Mouse (Mus musculus): ENCODE data around the gene Gm42791. TPM values are rescaled to one million over a fixed set of nuclear protein-coding genes. Genes with fewer than 3 reads are reported as not detected.

The Gm42791 gene
- polyA plus RNA-seq, 1 experiment from 2014 or later = 1.0 TPM

GRCm38 (mm10) chr5:148965089-148965591, 29.8 kb downstream of the Gm42791 start:
- Histone ChIP-seq H3K36me3 (ENCODE audit: control insufficient read depth, insufficient read depth, low read length) (no peaks in the 10 kb centered on the region), H3K4me3 (ENCODE audit: low read length) (no peak overlapping the region), H3K9me3 (ENCODE audit: control insufficient read depth, low read length) (no peaks in the 10 kb centered on the region), H3K9ac (ENCODE audit: low read depth, low read length) (0 out of 2 replicates have a peak overlapping the region, but pooled peaks have one; percentile 9), H3K27ac (ENCODE audit: low read length) (peak overlapping the region; percentile 70), H3K4me1 (ENCODE audit: control insufficient read depth, insufficient read depth, low read length) (peaks cover 25% of the 10 kb centered on the region), H3K4me2 (ENCODE audit: low read depth, low read length) (no peak overlapping the region), H3K27me3 (replicated peaks; ENCODE audit: control insufficient read depth, insufficient read depth, low read length) (no peaks in the 10 kb centered on the region)
- WGBS = 56% methylated on average over 15 of the region's 15 CpGs
- no peak for ATAC-seq

DNA sequence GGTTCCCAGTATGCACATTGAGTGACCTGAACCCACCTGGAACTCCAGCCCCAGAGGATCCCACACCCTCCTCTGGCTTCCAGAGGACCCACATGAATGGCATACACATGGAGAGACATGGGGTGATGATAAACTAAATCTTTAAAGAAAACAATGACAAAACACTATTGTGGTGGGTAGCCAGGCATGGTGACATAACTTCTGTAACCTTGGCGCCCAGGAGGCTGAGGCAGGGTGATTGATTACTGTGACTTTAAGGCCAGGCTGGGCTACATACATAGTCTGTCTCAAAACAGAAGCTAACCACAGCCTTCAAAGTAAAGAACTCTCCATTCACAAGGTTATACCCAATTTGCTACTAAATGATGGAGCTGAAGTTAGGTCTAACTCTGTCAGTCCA, 30.7 kb downstream of the Gm42791 start:
- Histone ChIP-seq H3K9me3 (ENCODE audit: control insufficient read depth, low read length) (no peaks in the 10 kb centered on the region), H3K27ac (ENCODE audit: low read length) (no peak overlapping the region), H3K27me3 (replicated peaks; ENCODE audit: control insufficient read depth, insufficient read depth, low read length) (no peaks in the 10 kb centered on the region), H3K36me3 (ENCODE audit: control insufficient read depth, insufficient read depth, low read length) (no peaks in the 10 kb centered on the region), H3K4me3 (ENCODE audit: low read length) (no peak overlapping the region), H3K9ac (ENCODE audit: low read depth, low read length) (no peak overlapping the region), H3K4me2 (ENCODE audit: low read depth, low read length) (no peak overlapping the region), H3K4me1 (ENCODE audit: control insufficient read depth, insufficient read depth, low read length) (peaks cover 29% of the 10 kb centered on the region)
- WGBS = 87% methylated on average over 1 of the region's 1 CpGs
- ATAC-seq = no peak

DNA sequence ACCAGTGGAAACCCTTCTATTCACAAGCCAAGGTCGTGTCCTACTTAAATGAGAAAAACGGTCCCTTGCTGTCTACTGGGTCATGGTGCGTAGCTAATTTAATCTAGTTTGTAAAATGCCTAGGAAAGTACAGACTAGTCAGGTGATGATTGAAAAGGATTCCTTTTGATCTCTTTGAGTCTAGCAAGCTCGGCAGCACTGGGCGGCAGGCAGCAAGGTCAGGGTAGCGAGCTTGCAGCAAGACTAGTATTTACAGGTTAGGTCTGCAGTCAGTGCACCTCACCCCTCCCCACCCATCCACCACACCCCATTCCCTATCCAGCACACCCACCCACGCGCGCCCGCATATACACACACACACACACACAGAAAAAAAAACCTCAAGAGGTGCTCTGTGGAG, 34.7 kb downstream of the Gm42791 start:
- H3K9me3 ChIP-seq (ENCODE audit: control insufficient read depth, low read length) = no peaks in the 10 kb centered on the region
- peaks cover 12% of the 10 kb centered on the region for H3K4me1 ChIP-seq (ENCODE audit: control insufficient read depth, insufficient read depth, low read length)
- H3K27me3 ChIP-seq (replicated peaks; ENCODE audit: control insufficient read depth, insufficient read depth, low read length) = no peaks in the 10 kb centered on the region
- H3K27ac ChIP-seq (ENCODE audit: low read length) = peak overlapping the region; percentile 82
- no peak for ATAC-seq
- 59% methylated on average over 10 of the region's 10 CpGs for WGBS
- H3K9ac ChIP-seq (ENCODE audit: low read depth, low read length) = peak overlapping the region; percentile 68
- H3K4me2 ChIP-seq (ENCODE audit: low read depth, low read length) = peak overlapping the region; percentile 98
- no peaks in the 10 kb centered on the region for H3K36me3 ChIP-seq (ENCODE audit: control insufficient read depth, insufficient read depth, low read length)
- H3K4me3 ChIP-seq (ENCODE audit: low read length) = peak overlapping the region; percentile 51

- peak overlapping the region; percentile 98 for H3K4me2 ChIP-seq (ENCODE audit: low read depth, low read length)
- H3K27ac ChIP-seq (ENCODE audit: low read length) = peak overlapping the region; percentile 82
- no peaks in the 10 kb centered on the region for H3K27me3 ChIP-seq (replicated peaks; ENCODE audit: control insufficient read depth, insufficient read depth, low read length)
- H3K4me1 ChIP-seq (ENCODE audit: control insufficient read depth, insufficient read depth, low read length) = peaks cover 13% of the 10 kb centered on the region
- peak overlapping the region; percentile 51 for H3K4me3 ChIP-seq (ENCODE audit: low read length)
- peak; percentile 94 for ATAC-seq
- H3K9ac ChIP-seq (ENCODE audit: low read depth, low read length) = peak overlapping the region; percentile 68
- no peaks in the 10 kb centered on the region for H3K9me3 ChIP-seq (ENCODE audit: control insufficient read depth, low read length)
- no peaks in the 10 kb centered on the region for H3K36me3 ChIP-seq (ENCODE audit: control insufficient read depth, insufficient read depth, low read length)
- under 1% methylated on average over 39 of the region's 39 CpGs for WGBS
These were observed 35.6 kb downstream of the Gm42791 start for GRCm38 (mm10) chr5:148959068-148959990.

GRCm38 (mm10) chr5:148958355-148958754, 36.6 kb downstream of the Gm42791 start:
- Histone ChIP-seq H3K4me1 (ENCODE audit: control insufficient read depth, insufficient read depth, low read length) (peaks cover 13% of the 10 kb centered on the region), H3K27me3 (replicated peaks; ENCODE audit: control insufficient read depth, insufficient read depth, low read length) (no peaks in the 10 kb centered on the region), H3K4me3 (ENCODE audit: low read length) (no peak overlapping the region), H3K9ac (ENCODE audit: low read depth, low read length) (no peak overlapping the region), H3K36me3 (ENCODE audit: control insufficient read depth, insufficient read depth, low read length) (no peaks in the 10 kb centered on the region), H3K4me2 (ENCODE audit: low read depth, low read length) (no peak overlapping the region; the same call in 1 of the 2 replicates), H3K27ac (ENCODE audit: low read length) (no peak overlapping the region), H3K9me3 (ENCODE audit: control insufficient read depth, low read length) (no peaks in the 10 kb centered on the region)
- 45% methylated on average over 9 of the region's 9 CpGs for WGBS
- ATAC-seq = no peak

GRCm38 (mm10) chr5:148956898-148957535, 37.9 kb downstream of the Gm42791 start:
- Histone ChIP-seq H3K4me2 (ENCODE audit: low read depth, low read length) (no peak overlapping the region), H3K9ac (ENCODE audit: low read depth, low read length) (no peak overlapping the region), H3K27ac (ENCODE audit: low read length) (peak overlapping the region; percentile 15; the same call in 1 of the 2 replicates), H3K4me3 (ENCODE audit: low read length) (no peak overlapping the region), H3K9me3 (ENCODE audit: control insufficient read depth, low read length) (no peaks in the 10 kb centered on the region), H3K27me3 (replicated peaks; ENCODE audit: control insufficient read depth, insufficient read depth, low read length) (no peaks in the 10 kb centered on the region), H3K36me3 (ENCODE audit: control insufficient read depth, insufficient read depth, low read length) (no peaks in the 10 kb centered on the region), H3K4me1 (ENCODE audit: control insufficient read depth, insufficient read depth, low read length) (peaks cover 13% of the 10 kb centered on the region)
- no peak for ATAC-seq
- 33% methylated on average over 9 of the region's 9 CpGs for WGBS

DNA sequence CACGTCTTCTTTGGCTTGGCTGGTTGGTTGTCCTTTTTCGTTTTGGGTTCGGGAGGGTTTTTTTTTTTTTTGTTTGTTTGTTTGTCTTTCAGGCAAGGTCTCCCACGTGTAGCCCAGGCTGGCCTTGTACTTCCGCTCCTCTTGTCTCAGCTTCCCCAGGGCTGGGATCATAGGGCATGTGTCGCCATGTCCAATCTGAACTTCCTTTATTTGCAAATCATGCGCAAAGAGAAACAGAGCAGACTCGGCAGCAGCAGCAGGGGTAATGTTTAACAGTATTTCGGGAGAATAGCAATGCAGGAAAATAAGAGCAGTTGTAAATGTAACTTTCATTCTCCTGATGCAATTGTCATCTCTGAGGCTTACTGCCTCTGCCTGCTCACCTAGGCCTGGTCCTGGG, 38.9 kb downstream of the Gm42791 start:
- Histone ChIP-seq H3K4me3 (ENCODE audit: low read length) (no peak overlapping the region), H3K36me3 (ENCODE audit: control insufficient read depth, insufficient read depth, low read length) (no peaks in the 10 kb centered on the region), H3K9ac (ENCODE audit: low read depth, low read length) (no peak overlapping the region), H3K9me3 (ENCODE audit: control insufficient read depth, low read length) (no peaks in the 10 kb centered on the region), H3K27me3 (replicated peaks; ENCODE audit: control insufficient read depth, insufficient read depth, low read length) (no peaks in the 10 kb centered on the region), H3K4me1 (ENCODE audit: control insufficient read depth, insufficient read depth, low read length) (peaks cover 13% of the 10 kb centered on the region), H3K27ac (ENCODE audit: low read length) (no peak overlapping the region), H3K4me2 (ENCODE audit: low read depth, low read length) (no peak overlapping the region)
- no peak for ATAC-seq
- 70% methylated on average over 9 of the region's 9 CpGs for WGBS

DNA sequence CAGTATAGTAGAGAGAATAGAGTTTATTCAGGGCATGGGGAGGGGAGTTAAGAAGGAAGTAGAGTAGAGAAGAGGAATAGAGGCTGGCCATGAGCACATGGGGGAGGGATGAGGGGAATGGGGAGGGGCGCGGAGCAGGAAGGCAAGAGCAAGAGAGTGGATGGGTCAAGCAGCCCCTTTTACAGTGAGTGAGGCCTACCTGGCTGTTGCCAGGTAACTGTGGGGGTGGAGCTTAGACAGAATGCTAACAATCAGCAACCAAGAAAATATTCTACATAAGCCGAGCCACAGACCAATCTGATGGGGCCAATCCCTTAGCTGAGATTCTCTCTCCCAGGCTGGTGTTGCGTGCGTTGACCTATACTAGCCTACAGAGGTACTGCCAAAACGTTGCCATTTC, 39.4 kb downstream of the Gm42791 start:
- ATAC-seq = no peak
- no peak overlapping the region for H3K4me2 ChIP-seq (ENCODE audit: low read depth, low read length)
- H3K27me3 ChIP-seq (replicated peaks; ENCODE audit: control insufficient read depth, insufficient read depth, low read length) = no peaks in the 10 kb centered on the region
- no peaks in the 10 kb centered on the region for H3K36me3 ChIP-seq (ENCODE audit: control insufficient read depth, insufficient read depth, low read length)
- H3K27ac ChIP-seq (ENCODE audit: low read length) = no peak overlapping the region
- no peaks in the 10 kb centered on the region for H3K9me3 ChIP-seq (ENCODE audit: control insufficient read depth, low read length)
- H3K4me1 ChIP-seq (ENCODE audit: control insufficient read depth, insufficient read depth, low read length) = peaks cover 13% of the 10 kb centered on the region
- H3K9ac ChIP-seq (ENCODE audit: low read depth, low read length) = no peak overlapping the region
- 89% methylated on average over 6 of the region's 6 CpGs for WGBS
- no peak overlapping the region for H3K4me3 ChIP-seq (ENCODE audit: low read length)

GRCm38 (mm10) chr5:148954314-148955060, 40.5 kb downstream of the Gm42791 start:
- no peaks in the 10 kb centered on the region for H3K27me3 ChIP-seq (replicated peaks; ENCODE audit: control insufficient read depth, insufficient read depth, low read length)
- H3K36me3 ChIP-seq (ENCODE audit: control insufficient read depth, insufficient read depth, low read length) = no peaks in the 10 kb centered on the region
- H3K4me1 ChIP-seq (ENCODE audit: control insufficient read depth, insufficient read depth, low read length) = peaks cover 13% of the 10 kb centered on the region
- ATAC-seq = no peak
- no peak overlapping the region for H3K4me3 ChIP-seq (ENCODE audit: low read length)
- no peak overlapping the region for H3K27ac ChIP-seq (ENCODE audit: low read length)
- H3K9me3 ChIP-seq (ENCODE audit: control insufficient read depth, low read length) = no peaks in the 10 kb centered on the region
- H3K4me2 ChIP-seq (ENCODE audit: low read depth, low read length) = no peak overlapping the region
- 76% methylated on average over 22 of the region's 22 CpGs for WGBS
- H3K9ac ChIP-seq (ENCODE audit: low read depth, low read length) = no peak overlapping the region

Data from intestine, embryonic 16.5 days (tissue).